Mouse (Mus musculus) gastrocnemius, postnatal 36 days (tissue): ENCODE measurements around the gene Sptlc2. TPM values are rescaled to one million over a fixed set of nuclear protein-coding genes. Genes with fewer than 3 reads are reported as not detected.
"Not testable (repeated sequence)": the region's sequence is repeated elsewhere in the genome, so short reads cannot be mapped to it uniquely, and the experiment has no call there.

Source experiments
- DNase-seq, 2 experiments: peaks; one replicate each; pipeline ENCODE4 v3.0.0; 2022
- intact Hi-C: fragments of 180-260 bp; cut with DNase I; formaldehyde crosslinking; loops from one replicate; pipeline ENCODE4 v1.15.1; 2025
- total RNA-seq, 2 experiments: library from RNA; stranded (reverse); gene quantifications; 2 replicates each; pipeline ENCODE4 v1.2.3; 2021

The Sptlc2 gene
- total RNA-seq, 2 experiments from 2014 or later: 9.2 to 10.5 TPM

- intact Hi-C loops: loop anchor here (10.0 kb wide), 1 partner anchor 203 kb away; no protein-coding TSS in a partner anchor
- DNase-seq: no peak
Observed at GRCm38 (mm10) chr12:87338082-87338481, 50.1 kb downstream of the Sptlc2 start.

DNA sequence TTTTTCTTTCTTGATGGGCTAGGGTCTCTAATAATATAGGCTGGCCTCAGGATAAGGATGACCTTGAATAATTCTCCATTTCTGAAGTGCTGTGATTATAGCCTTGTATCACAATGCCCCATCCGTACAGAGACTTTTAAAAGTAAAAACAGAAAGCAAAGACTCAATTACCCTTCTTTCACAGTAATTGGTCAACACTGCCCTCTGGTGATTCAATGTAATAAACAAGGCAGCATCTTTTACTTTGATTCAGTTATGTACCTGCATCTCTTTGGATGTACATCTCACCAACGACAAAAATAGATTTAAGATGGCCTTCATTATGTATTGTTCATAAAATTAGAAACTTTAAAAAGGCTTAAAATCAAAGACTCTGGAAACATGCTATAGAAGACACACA is 53.3 kb downstream of the Sptlc2 start:
- no peak for DNase-seq

GRCm38 (mm10) chr12:87333794-87334193 is 54.4 kb downstream of the Sptlc2 start:
- intact Hi-C loops: loop anchor here (5.0 to 10.0 kb wide), 2 partner anchors 66 to 199 kb away; partner anchors contain the start of genes Ahsa1 and Vipas39
- no peak for DNase-seq

More for the DNA sequence above, 53.3 kb downstream of the Sptlc2 start:
- intact Hi-C loops: loop anchor here (5.0 to 10.0 kb wide), 2 partner anchors 68 to 200 kb away; partner anchors contain the start of genes Ahsa1 and Vipas39

- DNase-seq: no peak
- intact Hi-C loops: loop anchor here (5.0 to 10.0 kb wide), 2 partner anchors 65 to 198 kb away; partner anchors contain the start of genes Ahsa1 and Vipas39
Observed at GRCm38 (mm10) chr12:87332511-87332910, 55.6 kb downstream of the Sptlc2 start.

DNA sequence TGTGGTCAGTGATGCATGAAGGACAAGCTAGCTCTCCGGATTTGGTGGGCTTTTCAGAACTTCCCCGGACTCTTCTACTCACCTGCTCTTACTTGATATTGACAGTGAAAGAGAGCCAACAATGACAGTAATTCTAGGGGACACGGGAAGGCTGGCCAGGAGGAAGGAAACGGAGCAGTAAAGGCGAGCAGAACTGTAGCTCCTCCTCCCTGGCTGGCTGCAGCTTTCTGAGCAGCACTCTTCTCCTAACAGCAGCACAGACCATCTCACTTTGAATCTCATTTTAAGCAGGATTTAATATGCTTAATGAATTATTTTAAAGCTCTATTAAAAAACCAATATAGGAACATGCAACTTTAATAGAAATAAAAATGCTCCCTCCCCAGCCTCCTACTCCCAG is 56.2 kb downstream of the Sptlc2 start:
- intact Hi-C loops: loop anchor here (5.0 to 10.0 kb wide), 2 partner anchors 65 to 197 kb away; partner anchors contain the start of genes Ahsa1 and Vipas39
- no peak for DNase-seq

DNA sequence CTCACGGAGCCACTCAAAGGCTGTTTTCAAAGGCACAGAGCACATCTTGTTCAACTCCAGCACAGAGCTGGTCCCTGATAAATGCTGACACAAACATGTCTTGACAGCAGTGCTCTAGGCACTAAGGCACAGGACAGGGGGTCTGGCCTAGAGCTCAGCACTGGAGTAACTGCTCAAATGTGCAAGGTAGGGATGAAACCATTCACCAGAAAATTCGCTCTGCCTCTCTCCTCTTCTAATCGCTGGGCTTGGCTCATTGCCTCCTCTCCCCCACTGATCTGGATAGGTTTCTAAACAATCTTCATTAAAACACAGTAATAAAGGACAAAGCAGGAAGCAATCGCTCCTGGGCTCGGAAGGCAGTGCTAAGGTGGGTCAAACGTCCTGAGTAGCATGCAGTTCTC is 57.1 kb downstream of the Sptlc2 start:
- intact Hi-C loops: loop anchor here (5.0 to 10.0 kb wide), 2 partner anchors 64 to 196 kb away; partner anchors contain the start of genes Ahsa1 and Vipas39
- DNase-seq: no peak

- intact Hi-C loops: loop anchor here (5.0 to 10.0 kb wide), 2 partner anchors 63 to 195 kb away; partner anchors contain the start of genes Ahsa1 and Vipas39
- DNase-seq: no peak
Observed at GRCm38 (mm10) chr12:87330213-87330612, 57.9 kb downstream of the Sptlc2 start.

DNA sequence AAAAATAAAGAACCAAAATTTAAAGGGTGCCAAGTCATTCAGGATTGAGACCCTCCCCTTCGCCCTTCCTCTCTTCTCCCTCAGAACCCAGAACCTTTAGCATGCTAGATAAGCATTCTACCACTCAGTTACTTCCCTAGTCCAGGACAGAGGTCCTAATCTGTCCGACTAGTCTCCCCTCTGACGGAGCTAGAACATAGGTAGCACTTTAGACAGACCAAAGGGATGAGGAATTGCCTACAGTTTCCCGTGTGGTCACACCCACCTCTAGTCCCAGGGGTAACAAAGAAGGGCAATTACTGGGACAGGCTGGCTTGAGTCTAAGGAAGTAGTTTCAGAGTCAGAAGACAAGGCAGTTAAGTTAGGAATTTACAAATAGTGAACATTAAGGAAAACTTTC is 60.1 kb downstream of the Sptlc2 start:
- intact Hi-C loops: no loop called here
- DNase-seq: no peak

DNA sequence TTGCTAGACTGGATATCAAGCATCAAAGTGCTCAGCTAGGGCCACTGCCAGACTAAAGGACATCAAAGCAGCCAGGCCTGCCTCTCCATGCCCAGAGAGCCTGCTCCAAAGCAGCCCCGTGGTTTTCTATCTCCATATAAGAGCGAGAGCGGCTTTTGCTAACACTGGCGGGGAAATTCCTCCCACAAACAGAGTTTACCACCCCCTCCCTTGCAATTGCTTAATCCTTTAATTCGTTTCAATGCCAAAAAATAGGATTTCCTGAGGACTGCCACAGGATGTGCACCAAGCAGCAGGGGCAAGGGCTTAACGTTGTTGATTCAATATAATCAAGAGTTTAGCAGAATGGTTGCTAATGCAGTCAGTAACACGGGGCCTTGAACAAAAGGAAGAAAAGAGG is 60.5 kb downstream of the Sptlc2 start:
- intact Hi-C loops: no loop called here
- DNase-seq: no peak

- intact Hi-C loops: no loop called here
- no peak for DNase-seq
Observed at GRCm38 (mm10) chr12:87325452-87325851, 62.7 kb downstream of the Sptlc2 start.

- DNase-seq: no peak
- intact Hi-C loops: no loop called here
Observed at GRCm38 (mm10) chr12:87319229-87319628, 68.9 kb downstream of the Sptlc2 start.

DNA sequence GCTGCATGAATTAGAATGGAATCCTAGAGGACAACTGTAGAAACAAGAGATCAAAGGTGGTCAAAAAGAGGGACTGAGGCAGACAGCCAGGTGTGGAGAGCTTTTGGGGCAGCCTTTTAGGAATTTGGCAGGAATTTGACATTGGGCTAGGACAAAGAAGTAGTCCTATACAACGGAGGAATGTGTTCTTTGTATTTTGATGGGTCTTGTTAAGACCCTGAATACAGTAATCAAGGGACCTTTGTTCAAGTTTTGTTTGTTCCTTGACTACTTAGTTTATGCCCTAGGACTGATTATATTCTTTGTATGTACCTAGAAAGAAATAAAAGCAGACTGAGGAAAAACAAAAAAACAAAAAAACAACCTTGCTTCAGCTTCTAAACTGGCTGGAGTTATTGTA is 70.2 kb downstream of the Sptlc2 start:
- no peak for DNase-seq
- intact Hi-C loops: no loop called here

DNA sequence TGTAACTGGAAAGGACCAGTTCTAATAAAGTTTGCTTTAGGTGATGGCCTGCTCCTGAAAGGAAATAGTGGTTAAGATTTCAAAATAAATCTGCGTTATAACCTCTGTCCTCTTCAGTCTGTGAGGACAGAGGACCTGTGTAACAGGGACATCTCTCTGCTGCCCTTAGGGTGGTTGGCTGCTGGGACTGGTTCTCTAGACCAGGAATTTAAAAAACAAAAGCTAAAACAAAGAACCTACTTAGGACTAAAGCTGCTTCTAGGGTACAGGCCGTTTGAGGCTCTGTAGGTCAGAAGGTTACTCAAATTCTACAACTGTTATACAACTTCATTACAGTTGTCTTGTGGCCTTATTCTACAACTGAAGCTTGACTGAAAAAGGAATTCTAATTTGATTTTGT is 75.1 kb downstream of the Sptlc2 start:
- DNase-seq: no peak
- intact Hi-C loops: no loop called here

DNA sequence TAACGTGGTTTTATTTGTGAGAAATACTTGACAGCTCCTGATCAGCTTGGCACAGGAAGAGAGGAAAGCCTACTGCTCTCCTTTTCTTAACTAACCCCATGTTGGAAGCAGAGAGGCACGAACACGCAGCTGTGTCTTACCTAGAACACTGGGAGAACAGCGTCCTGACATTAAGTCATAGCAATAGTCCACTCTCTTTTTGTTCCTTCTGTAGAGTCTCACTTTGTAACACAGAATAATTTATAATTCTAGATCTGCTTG is 81.6 kb downstream of the Sptlc2 start:
- intact Hi-C loops, DNase-seq: not testable (repeated sequence)

DNA sequence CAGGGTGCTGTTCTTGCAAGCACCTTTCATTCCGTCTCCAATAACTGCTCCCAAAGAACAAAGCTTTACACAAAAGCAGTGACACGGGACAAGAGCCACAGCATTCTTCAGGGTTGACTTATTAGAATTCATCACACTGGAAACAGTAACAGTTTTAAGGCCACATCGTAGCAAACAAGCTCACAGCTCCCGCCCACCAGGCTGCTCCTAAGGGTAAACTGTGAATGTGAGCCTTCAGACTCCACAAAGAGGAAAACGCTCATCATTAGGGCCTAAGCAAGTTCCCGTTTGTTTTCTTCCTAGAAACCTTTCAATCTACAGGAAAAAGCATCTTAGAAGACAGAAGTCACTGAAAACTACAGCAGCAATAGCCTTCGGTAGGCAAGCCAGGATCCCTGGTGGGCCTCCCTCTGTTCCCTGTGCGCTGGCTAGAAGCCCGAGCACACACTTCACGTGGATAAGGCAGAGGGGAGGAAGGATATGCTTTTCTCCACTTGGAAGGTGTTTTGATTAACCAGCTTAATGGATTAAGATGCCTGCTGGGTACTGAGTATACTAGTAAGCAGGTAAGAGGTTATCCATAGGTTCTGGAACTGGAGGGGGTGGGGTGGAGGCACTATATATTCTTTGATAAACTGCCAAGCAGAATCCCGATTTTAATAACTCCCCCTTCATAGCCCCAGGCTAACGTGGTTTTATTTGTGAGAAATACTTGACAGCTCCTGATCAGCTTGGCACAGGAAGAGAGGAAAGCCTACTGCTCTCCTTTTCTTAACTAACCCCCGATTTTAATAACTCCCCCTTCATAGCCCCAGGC is 82.2 kb downstream of the Sptlc2 start:
- DNase-seq: no peak
- intact Hi-C loops: no loop called here

GRCm38 (mm10) chr12:87301189-87301588 is 87.0 kb downstream of the Sptlc2 start:
- no peak for DNase-seq
- intact Hi-C loops: no loop called here

- DNase-seq: no peak
- intact Hi-C loops: no loop called here
Observed at GRCm38 (mm10) chr12:87300441-87300690, 87.8 kb downstream of the Sptlc2 start.

GRCm38 (mm10) chr12:87299657-87300440 is 88.3 kb downstream of the Sptlc2 start, which contains the start of gene Ism2:
Ism2 (minus strand) TSS chr12:87299705.
- DNase-seq: peak in 1 of 2 experiments; percentile 28
- intact Hi-C loops: no loop called here

- DNase-seq: peak in 1 of 2 experiments; percentile 18
- intact Hi-C loops: no loop called here
Observed at GRCm38 (mm10) chr12:87299037-87299656, 89.0 kb downstream of the Sptlc2 start.

- DNase-seq: no peak
- intact Hi-C loops: no loop called here
Observed at GRCm38 (mm10) chr12:87293934-87294333, 94.2 kb downstream of the Sptlc2 start.

DNA sequence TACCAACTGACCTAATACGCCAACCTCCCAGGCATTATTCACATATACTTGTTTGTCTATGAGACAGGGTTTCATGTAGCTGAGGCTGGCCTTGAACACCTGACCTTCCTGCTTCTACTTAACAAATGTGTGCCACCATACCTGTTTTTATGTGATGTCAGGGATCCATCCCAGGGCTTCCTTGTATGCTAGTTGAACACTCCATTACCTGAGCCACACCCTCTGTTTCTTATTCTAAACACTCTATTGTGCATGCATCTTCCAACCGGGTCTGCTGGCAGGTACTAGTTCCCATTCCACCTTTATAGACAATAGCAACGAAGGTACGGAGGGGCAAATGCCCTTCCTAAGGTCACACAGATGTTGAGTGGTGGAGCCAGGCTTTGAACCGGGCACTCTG is 99.1 kb downstream of the Sptlc2 start:
- intact Hi-C loops: no loop called here
- DNase-seq: no peak
